Comparison of ENCODE assay signal across 21 mouse cellular contexts in the genomic region with DNA sequence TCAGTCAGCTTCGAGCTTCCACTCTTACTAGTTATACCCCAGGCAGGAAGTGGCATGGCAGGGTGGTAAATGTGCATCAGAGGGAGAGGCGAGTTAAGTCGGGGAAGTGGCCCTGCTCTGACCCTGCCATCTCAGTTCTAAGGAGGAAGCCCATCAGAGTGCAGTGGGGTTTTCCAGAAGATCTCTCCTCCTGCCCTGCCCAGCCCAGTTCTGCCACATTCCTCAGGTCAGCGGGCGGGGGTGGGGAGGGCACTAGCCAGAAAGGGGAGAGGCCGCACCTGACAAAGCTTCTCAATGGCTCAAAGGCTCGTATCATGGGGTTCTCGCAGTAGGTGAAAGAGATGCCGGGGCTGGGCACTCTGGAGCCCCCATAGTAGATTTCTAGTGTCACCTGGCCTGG. TPM values are rescaled to one million over a fixed set of nuclear protein-coding genes. Genes with fewer than 3 reads are reported as not detected.
DNase-seq lines count a peak whose midpoint lies in the region; ATAC-seq and TF ChIP-seq lines count a peak whose summit lies in the region.
"Had no signal": no experiment of that assay in that cellular context is flagged by ENCODE, and none has a peak within 500 bp of the region (broad histone marks: within the 10 kb centered on the region; RNA-seq: fewer than 3 reads in every experiment).

No protein-coding gene starts in this region.

- H3K27me3 ChIP-seq in kidney, embryonic 15.5 days: no peaks in the 10 kb centered on the region
- H3K27me3 ChIP-seq in embryonic facial prominence, embryonic 10.5 days (replicated peaks; ENCODE audit: low read depth, poor library complexity, severe bottlenecking): no peaks in the 10 kb centered on the region
- no peaks in the 10 kb centered on the region for H3K27me3 ChIP-seq in lung, embryonic 14.5 days (ENCODE audit: insufficient read depth, low read length)
- H3K27me3 ChIP-seq: embryonic facial prominence, embryonic 12.5 days; midbrain, embryonic 13.5 days had no signal

- H3K36me3 ChIP-seq in kidney, embryonic 15.5 days: peaks cover 100% of the 10 kb centered on the region
- H3K36me3 ChIP-seq in embryonic facial prominence, embryonic 10.5 days (replicated peaks): peaks cover 100% of the 10 kb centered on the region
- peaks cover 100% of the 10 kb centered on the region for H3K36me3 ChIP-seq in lung, embryonic 14.5 days (ENCODE audit: insufficient read depth)

- TF ChIP-seq CTCF in lung, embryonic 14.5 days (IDR thresholded peaks at IDR 0.05; ENCODE audit: low read depth): no peak

- DNase-seq in kidney, postnatal 36 days: no peak
- DNase-seq in embryonic facial prominence, embryonic 10.5 days (ENCODE audit: low spot score): peak; percentile 36
- peak; percentile 20 for DNase-seq in lung, embryonic 14.5 days
- peak; percentile 52 to 76 for DNase-seq in lung, postnatal 4 days
- no peak for DNase-seq in natural killer cell, adult 2 months (ENCODE audit: low spot score in 2 of 2)
- DNase-seq in left cerebral cortex, postnatal 36 days (ENCODE audit: low spot score in 2 of 2): no peak
- DNase-seq in cerebellum, adult 9-10 months: no peak
- DNase-seq: adrenal gland, postnatal 25 days; cerebellum, adult 18-20 months; forebrain, postnatal 0 days; gastrocnemius, adult 2 months; heart, postnatal 4 days; layer of hippocampus, postnatal 36 days; thymus, postnatal 25 days had no signal

- WGBS in kidney, embryonic 15.5 days: 69% methylated on average over 9 of the region's 9 CpGs
- 83% methylated on average over 9 of the region's 9 CpGs for WGBS in embryonic facial prominence, embryonic 10.5 days
- whole genome bisulfite sequencing in lung, embryonic 14.5 days: 66% methylated on average over 9 of the region's 9 CpGs

- intact Hi-C loops in left cerebral cortex, postnatal 36 days (cut with DNase I): no loop called here

- H3K4me3 ChIP-seq in kidney, embryonic 15.5 days (replicated peaks): no peak overlapping the region
- 0 out of 2 replicates have a peak overlapping the region, but pooled peaks have one; percentile 5 for H3K4me3 ChIP-seq in embryonic facial prominence, embryonic 10.5 days
- no peak overlapping the region for H3K4me3 ChIP-seq in lung, embryonic 14.5 days (ENCODE audit: low read depth, low read length)
- H3K4me3 ChIP-seq: embryonic facial prominence, embryonic 12.5 days; gastrocnemius, adult 2 months; midbrain, embryonic 13.5 days; myocyte had no signal

- H3K4me1 ChIP-seq in kidney, embryonic 15.5 days: peaks cover 14% of the 10 kb centered on the region; the same call in 1 of the 2 replicates
- H3K4me1 ChIP-seq in embryonic facial prominence, embryonic 10.5 days: peaks cover 8% of the 10 kb centered on the region; the same call in 1 of the 2 replicates
- H3K4me1 ChIP-seq in lung, embryonic 14.5 days (ENCODE audit: insufficient read depth): no peaks in the 10 kb centered on the region
- H3K4me1 ChIP-seq: embryonic facial prominence, embryonic 12.5 days; midbrain, embryonic 13.5 days had no signal

- H3K4me2 ChIP-seq in kidney, embryonic 15.5 days: no peak overlapping the region
- no peak overlapping the region for H3K4me2 ChIP-seq in lung, embryonic 14.5 days
- H3K4me2 ChIP-seq: embryonic facial prominence, embryonic 12.5 days; midbrain, embryonic 13.5 days had no signal

- peak overlapping the region; percentile 71 for H3K27ac ChIP-seq in kidney, embryonic 15.5 days
- no peak overlapping the region for H3K27ac ChIP-seq in embryonic facial prominence, embryonic 10.5 days (replicated peaks)
- peak overlapping the region; percentile 24; the same call in 1 of the 2 replicates for H3K27ac ChIP-seq in lung, embryonic 14.5 days (ENCODE audit: low read depth)
- H3K27ac ChIP-seq: embryonic facial prominence, embryonic 12.5 days; gastrocnemius, adult 2 months; midbrain, embryonic 13.5 days had no signal

- no peaks in the 10 kb centered on the region for H3K9me3 ChIP-seq in kidney, embryonic 15.5 days (replicated peaks)
- H3K9me3 ChIP-seq in embryonic facial prominence, embryonic 10.5 days: no peaks in the 10 kb centered on the region
- H3K9me3 ChIP-seq in lung, embryonic 14.5 days (ENCODE audit: low read depth, low read length): no peaks in the 10 kb centered on the region
- H3K9me3 ChIP-seq: embryonic facial prominence, embryonic 12.5 days; midbrain, embryonic 13.5 days had no signal

- H3K9ac ChIP-seq in kidney, embryonic 15.5 days: no peak overlapping the region
- no peak overlapping the region for H3K9ac ChIP-seq in lung, embryonic 14.5 days
- H3K9ac ChIP-seq: embryonic facial prominence, embryonic 12.5 days; forebrain, postnatal 0 days; midbrain, embryonic 13.5 days had no signal

- peak; percentile 37 for ATAC-seq in kidney, embryonic 15.5 days (replicated peaks; ENCODE audit: low FRiP score)
- peak; percentile 36; the same call in 1 of the 2 replicates for ATAC-seq in lung, embryonic 14.5 days (ENCODE audit: insufficient read depth)
- ATAC-seq: activated CD4-positive, CD25-positive, alpha-beta regulatory T cell, adult 4 months; forebrain, postnatal 0 days; midbrain, embryonic 13.5 days had no signal

RNA-seq across cellular contexts. Expression of gene Mapk11, which starts 12.0 kb away (rescaled TPM):
- polyA plus RNA-seq in kidney, embryonic 15.5 days (2015; fragmentation: Nextera tagmentation; extraction: Ambion mirVana): 15.4 and 16.5 TPM in 2 replicates
- polyA plus RNA-seq in embryonic facial prominence, embryonic 10.5 days (2016; fragmentation: Nextera tagmentation; extraction: Ambion mirVana): 16.1 and 20.6 TPM in 2 replicates
- 11.3 and 13.3 TPM in 2 replicates for polyA plus RNA-seq in lung, embryonic 14.5 days (2014; fragmentation: Nextera tagmentation; extraction: Ambion mirVana)
- total RNA-seq in left cerebral cortex, postnatal 36 days (2021): 10 to 100 TPM; 45.3 to 54.5 TPM
- total RNA-seq: granulocyte monocyte progenitor cell, adult 5-6 weeks had no signal

RNA-seq across cellular contexts. Expression of gene Plxnb2, which starts 19.2 kb away (rescaled TPM):
- polyA plus RNA-seq in kidney, embryonic 15.5 days (2015; fragmentation: Nextera tagmentation; extraction: Ambion mirVana): 138 and 160 TPM in 2 replicates
- polyA plus RNA-seq in embryonic facial prominence, embryonic 10.5 days (2016; fragmentation: Nextera tagmentation; extraction: Ambion mirVana): 146 and 152 TPM in 2 replicates
- polyA plus RNA-seq in lung, embryonic 14.5 days (2014; fragmentation: Nextera tagmentation; extraction: Ambion mirVana): 149 and 156 TPM in 2 replicates
- 10 to 100 TPM; 42.2 to 54.0 TPM for total RNA-seq in left cerebral cortex, postnatal 36 days (2021)

RNA-seq across cellular contexts. Expression of gene Mapk12, which starts 20.9 kb away (rescaled TPM):
- 14.8 and 16.7 TPM in 2 replicates for polyA plus RNA-seq in kidney, embryonic 15.5 days (2015; fragmentation: Nextera tagmentation; extraction: Ambion mirVana)
- 16.6 and 19.6 TPM in 2 replicates for polyA plus RNA-seq in embryonic facial prominence, embryonic 10.5 days (2016; fragmentation: Nextera tagmentation; extraction: Ambion mirVana)
- polyA plus RNA-seq in lung, embryonic 14.5 days (2014; fragmentation: Nextera tagmentation; extraction: Ambion mirVana): 11.4 and 11.9 TPM in 2 replicates
- 10 to 100 TPM in 1 of 2 experiments, 1 to 10 TPM in 1; 6.1 to 11.1 TPM for total RNA-seq in left cerebral cortex, postnatal 36 days (2021)
- total RNA-seq: common myeloid progenitor, adult 5-6 weeks had no signal

RNA-seq across cellular contexts. Expression of gene Hdac10, which starts 32.9 kb away (rescaled TPM):
- polyA plus RNA-seq in kidney, embryonic 15.5 days (2015; fragmentation: Nextera tagmentation; extraction: Ambion mirVana): 17.8 and 19.3 TPM in 2 replicates
- 15.9 and 16.1 TPM in 2 replicates for polyA plus RNA-seq in embryonic facial prominence, embryonic 10.5 days (2016; fragmentation: Nextera tagmentation; extraction: Ambion mirVana)
- 18.8 and 19.7 TPM in 2 replicates for polyA plus RNA-seq in lung, embryonic 14.5 days (2014; fragmentation: Nextera tagmentation; extraction: Ambion mirVana)
- total RNA-seq in left cerebral cortex, postnatal 36 days (2021): 10 to 100 TPM; 12.8 to 16.8 TPM

RNA-seq across cellular contexts. Expression of gene Dennd6b, which starts 34.9 kb away (rescaled TPM):
- polyA plus RNA-seq in kidney, embryonic 15.5 days (2015; fragmentation: Nextera tagmentation; extraction: Ambion mirVana): 17.0 and 19.2 TPM in 2 replicates
- 26.1 and 29.1 TPM in 2 replicates for polyA plus RNA-seq in embryonic facial prominence, embryonic 10.5 days (2016; fragmentation: Nextera tagmentation; extraction: Ambion mirVana)
- 9.2 and 11.0 TPM in 2 replicates for polyA plus RNA-seq in lung, embryonic 14.5 days (2014; fragmentation: Nextera tagmentation; extraction: Ambion mirVana)
- 10 to 100 TPM; 39.9 to 52.2 TPM for total RNA-seq in left cerebral cortex, postnatal 36 days (2021)

Comparison
In these comparisons a context has a peak if more than half of its experiments do, and no peak if none do; other contexts are left out.
1. DNase-seq: peak in embryonic facial prominence, embryonic 10.5 days (single experiment), lung, embryonic 14.5 days (single experiment) and lung, postnatal 4 days (2 of 2); none in kidney, postnatal 36 days (0 of 2), natural killer cell, adult 2 months (0 of 2), left cerebral cortex, postnatal 36 days (0 of 2) and cerebellum, adult 9-10 months (single experiment).